Mouse (Mus musculus) MN1 (cell line): Measurements from ENCODE around the gene Stab2.
A peak's percentile ranks its signal among the peaks of the same experiment; 100 is the strongest.

Experiments
- DNase-seq: peaks from one replicate; pipeline ENCODE4 v3.0.0-alpha.2; 2016; ENCODE audit warnings: low spot score

The Stab2 gene

GRCm38 (mm10) chr10:87007385-87008214 is at the start of gene Stab2:
TSS of gene Stab2 (minus strand) at chr10:87008025.
- DNase-seq = no peak

GRCm38 (mm10) chr10:87051714-87052113 is 43.9 kb upstream of the Stab2 start:
- no peak for DNase-seq

DNA sequence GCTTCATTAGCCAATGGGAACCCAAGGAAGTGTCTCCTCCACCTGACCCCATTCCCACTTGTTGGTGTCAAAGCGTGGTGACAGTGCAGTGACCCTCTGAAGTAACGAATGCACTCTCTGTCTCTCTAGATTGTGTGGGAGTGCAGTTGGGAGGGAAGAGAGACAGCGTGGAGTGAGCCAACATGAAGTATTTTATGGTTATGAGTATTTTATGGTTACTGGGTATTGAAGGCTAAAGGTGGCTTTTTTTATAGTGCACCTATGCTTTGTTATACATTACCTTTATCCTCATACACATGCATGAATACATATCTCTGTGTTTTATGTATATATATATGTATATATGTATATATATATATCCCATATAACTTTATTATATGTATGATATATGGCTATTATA is 41.4 kb upstream of the Stab2 start:
- no peak for DNase-seq

DNA sequence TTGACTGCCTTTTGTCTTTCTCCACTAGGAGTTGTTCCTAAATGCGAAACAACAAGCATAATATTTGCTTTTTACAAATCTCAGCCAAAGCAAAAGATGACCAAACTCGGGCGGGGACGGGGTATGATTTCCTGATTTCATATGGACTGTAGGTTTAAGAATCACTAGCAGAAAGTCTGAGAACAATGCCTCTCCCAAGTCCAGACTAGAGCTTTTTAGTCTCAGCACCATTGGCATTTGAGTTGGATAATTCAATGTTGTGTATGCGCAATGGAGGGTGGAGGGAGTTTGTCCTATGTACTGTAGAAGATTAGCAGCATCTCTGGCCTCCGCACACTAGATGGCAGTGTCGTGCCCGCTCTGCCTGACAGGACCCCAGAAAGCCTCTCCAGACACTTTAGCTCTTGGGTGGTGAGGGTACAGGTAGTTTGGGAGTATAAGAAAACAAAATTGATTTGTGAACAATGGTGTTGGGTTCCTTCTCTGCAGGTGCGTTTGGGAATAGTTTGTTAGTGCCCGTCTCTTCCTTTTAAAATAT is 39.2 kb upstream of the Stab2 start:
- DNase-seq = no peak

DNA sequence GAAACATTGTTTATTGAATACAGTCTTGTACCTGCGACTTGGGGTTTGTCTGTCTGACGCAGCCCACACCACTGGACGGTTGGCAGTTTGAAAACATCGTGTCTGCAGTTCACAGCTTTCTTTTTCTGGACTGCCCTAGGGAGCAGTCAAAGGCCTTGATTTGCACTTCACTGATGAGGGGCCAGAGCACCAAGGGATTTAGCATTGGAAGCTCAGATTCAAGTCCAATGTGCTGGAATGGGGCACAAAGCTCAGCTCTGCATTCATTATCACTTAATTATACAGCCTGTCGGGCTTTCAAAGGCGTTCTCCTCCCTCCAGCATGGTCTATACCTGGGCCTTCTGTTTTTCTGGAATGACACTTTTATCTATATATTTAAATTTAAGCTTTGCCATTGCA is 38.6 kb upstream of the Stab2 start:
- no peak for DNase-seq

- DNase-seq = no peak
Measured at GRCm38 (mm10) chr10:87045273-87045672, 37.4 kb upstream of the Stab2 start.

DNA sequence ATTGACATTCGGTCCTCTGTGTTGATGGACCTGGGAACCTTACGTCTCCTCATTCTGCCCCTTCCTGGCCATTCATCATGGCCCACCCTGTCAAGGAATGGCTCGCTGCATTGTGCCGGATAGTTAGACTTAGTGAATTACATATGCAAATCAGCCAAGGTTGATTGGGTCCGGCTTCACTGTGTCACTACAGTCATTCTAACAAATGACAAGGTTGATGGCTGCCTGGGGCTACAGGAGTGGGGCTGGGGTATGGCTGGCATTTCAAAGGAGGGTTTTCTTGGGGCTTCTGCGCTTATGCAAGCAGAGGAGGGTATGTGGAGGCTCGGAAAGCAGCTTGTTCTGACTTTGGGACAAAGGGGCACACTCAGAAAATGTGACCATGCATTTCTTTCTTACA is 33.4 kb upstream of the Stab2 start:
- no peak for DNase-seq

GRCm38 (mm10) chr10:87039800-87040199 is 32.0 kb upstream of the Stab2 start:
- DNase-seq = no peak

DNA sequence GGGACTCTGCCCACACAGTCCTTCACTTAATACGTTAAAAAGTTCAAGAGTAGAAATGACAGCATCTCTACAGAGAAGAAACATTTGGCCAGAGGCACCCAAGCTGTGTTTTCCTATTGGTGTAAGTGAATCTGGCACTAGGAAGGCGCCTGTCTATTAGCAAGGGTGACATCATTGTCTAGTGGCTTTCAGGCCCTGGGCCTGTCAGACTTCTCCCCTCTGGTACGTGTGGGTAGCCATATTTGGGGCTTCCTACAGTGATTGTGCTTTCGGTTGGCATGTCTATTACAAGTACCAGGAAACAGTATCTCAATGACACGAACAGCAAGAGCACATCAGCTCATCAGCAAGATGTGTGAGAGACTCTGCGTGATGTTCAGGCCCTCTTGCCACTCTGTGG is 31.5 kb upstream of the Stab2 start:
- DNase-seq = no peak

GRCm38 (mm10) chr10:87037062-87037461 is 29.2 kb upstream of the Stab2 start:
- DNase-seq = peak; percentile 18

GRCm38 (mm10) chr10:87036271-87036703 is 28.5 kb upstream of the Stab2 start:
- DNase-seq = no peak

- DNase-seq = no peak
Measured at GRCm38 (mm10) chr10:87035866-87036265, 28.0 kb upstream of the Stab2 start.

- DNase-seq = no peak
Measured at GRCm38 (mm10) chr10:87032768-87033167, 24.9 kb upstream of the Stab2 start.

DNA sequence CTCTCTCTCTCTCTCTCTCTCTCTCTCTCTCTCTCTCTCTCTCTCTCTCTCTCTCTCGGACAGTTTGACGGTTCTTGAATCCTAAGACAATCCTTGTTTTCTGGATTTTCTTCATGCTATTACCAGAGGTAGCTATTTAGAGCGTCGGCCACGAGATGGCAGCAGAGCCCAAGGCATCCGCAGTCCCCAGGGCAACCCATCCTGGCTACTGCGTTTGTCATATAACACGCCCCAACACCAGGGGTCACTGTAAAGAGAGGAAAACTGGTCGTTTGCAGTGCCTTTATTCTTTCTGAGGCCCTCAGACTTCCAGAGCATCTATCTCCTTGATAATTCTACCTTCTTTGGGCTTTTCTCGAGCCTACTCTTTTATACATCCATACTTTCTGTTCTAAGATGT is 17.1 kb upstream of the Stab2 start:
- DNase-seq = peak; percentile 94

DNA sequence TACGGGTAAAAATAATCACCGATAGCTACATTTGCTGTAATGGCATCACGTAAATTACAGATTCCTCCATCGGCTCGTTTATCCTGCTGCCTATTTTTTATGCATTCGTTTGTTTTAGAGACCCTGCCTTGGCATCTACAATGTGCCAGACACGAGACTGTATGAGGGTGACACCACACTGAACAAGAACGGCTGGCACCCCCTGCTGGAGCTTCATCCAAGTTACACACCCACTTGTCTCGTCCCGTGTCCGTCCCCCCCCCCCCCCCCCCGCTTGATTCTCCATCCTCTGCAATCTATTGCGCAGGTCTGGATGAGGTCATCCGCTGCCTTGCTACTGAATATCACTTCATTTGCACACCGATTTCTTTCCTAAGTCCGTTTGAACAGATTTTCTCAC is 12.9 kb upstream of the Stab2 start:
- DNase-seq = peak; percentile 28

GRCm38 (mm10) chr10:87018876-87019275 is 11.1 kb upstream of the Stab2 start:
- no peak for DNase-seq

DNA sequence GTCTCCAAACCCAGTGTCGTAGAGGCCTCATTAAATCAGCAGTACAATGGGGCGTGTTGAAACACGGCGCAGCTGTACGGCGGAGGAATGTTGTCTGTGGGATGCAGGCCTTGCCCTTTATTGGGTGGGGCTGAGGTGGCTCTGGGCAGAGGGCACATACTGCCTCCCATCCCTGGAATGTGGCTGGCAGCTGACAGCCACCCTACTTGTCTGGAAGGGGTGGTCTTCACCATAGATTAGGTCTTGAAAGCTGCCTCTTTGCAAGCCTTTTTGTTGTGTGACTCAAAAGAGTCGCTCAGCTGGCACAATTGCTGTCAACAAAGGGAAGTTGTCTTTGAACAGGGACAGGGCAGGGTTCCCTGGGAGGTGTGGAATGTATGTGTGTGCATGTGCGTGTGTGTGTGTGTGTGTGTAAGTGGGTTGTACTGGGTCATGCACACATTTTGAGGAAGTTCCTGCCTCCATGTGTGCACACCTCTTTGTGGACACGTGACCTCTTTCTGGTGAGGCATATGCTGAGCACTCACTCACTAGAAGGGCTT is 8.4 kb upstream of the Stab2 start:
- no peak for DNase-seq

- DNase-seq = no peak
Measured at GRCm38 (mm10) chr10:87015403-87015802, 7.6 kb upstream of the Stab2 start.

DNA sequence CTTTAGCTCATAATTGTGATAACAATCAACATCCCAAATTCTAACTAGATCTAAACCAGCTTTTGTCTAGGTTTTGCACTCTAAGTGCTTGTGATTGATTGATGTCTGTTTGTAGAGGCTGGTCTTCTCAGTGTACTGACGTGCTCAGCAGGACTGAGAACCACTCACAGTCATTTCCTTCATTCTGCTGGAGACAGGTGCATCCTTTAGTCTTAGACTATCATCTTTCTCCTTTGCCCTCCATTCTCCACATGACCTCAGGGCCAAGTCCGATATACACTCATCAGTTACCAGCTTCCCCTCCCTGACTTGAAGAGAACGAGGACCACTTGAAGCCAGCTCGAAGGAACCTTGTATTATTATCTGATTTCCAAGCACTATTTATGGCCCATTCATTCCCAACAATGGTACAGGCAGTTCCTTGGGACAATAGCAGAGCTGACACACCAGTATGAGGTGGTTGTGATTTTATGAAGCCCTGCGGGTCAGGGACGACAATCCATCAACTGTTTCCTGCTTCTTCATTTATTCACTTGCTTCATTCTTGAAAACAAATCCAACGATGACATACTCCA is 6.7 kb upstream of the Stab2 start:
- DNase-seq = no peak

GRCm38 (mm10) chr10:87012087-87012486 is 4.3 kb upstream of the Stab2 start:
- no peak for DNase-seq

DNA sequence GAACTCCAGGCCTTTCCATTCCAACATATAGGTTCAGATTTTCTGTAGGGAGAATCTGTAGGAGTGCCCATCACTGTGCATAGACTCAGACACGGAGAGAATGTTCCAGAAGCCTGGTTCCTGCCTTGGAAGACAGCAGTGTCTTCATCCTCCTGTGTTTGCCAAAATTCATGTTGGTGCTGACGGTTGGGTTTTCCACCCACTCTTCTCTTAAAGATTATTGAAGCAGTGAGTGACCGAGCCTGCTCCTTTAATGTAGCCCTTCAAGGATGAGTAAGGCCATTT is 332 bp upstream of the Stab2 start:
- no peak for DNase-seq

DNA sequence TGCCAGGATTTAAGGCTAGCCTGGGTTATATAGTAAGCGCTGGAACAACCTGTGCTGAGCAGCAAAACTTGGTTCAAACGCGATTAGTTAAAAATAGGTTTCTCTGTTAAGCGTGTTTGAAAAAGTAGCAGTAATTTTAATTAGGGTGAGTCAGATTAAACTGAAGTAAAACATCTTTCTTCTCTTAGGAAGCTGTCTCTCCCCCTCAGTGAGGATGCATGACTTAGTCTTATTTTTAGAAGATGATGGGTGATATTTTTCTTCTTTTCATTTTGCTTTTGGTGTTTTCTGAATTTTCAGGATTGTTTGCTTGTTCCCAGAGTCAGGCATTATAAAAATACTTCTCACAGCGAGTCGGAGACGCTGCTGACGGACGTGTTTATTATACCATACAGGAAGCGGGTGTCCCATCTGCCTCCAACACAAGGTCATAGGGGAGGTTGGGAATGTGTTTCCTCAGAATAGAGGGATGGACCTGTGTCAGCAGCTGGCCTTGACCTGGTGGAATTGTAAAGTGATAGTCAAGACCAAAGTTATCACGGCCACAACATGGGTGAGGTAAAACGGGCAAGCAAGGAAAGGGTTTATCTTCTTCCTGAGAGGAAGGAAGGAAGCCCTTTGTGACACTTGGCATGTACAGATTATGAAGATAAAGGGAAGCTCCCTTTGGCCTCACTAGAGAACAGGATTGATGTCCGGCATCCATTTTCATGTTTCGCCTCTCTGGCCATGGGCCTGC is 15.4 kb downstream of the Stab2 start:
- no peak for DNase-seq

DNA sequence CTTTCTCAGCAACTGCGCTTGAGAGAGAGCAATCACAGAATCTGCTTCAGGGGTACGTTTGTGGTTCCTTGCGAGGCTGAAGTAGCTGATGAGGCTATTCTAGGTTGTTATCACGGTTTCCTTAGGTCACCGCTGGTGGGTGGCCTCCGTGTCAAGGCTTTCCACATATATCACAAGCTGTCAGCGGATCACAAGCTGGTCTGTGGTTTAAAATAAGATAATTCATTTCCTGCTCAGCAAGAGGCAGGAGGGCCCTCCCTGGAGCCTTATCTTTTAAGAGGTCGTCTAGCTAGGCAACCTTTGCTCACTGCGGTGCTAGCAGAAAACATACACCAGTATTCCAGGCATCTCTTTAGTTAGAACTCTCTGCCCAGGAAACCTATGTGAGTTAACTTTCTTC is 17.2 kb downstream of the Stab2 start:
- no peak for DNase-seq
